Mouse (Mus musculus) G1E (cell line): ENCODE data around the gene Slc22a23.

Experiments
- CTCF ChIP-seq: IDR thresholded peaks from 2 replicates; pipeline ENCODE4 v1.5.1; 2012; ENCODE audit warnings: low read depth, low read length, inconsistent platforms, mixed read lengths
- TAL1 ChIP-seq: conservative IDR thresholded peaks from 2 replicates; pipeline ENCODE4 v1.6.1; 2012; ENCODE audit warnings: low read depth, low read length, inconsistent platforms, mixed read lengths

GRCm38 (mm10) chr13:34150271-34151027 lies 194.5 kb downstream of the Slc22a23 start:
- TF ChIP-seq CTCF (no peak), TAL1 (no peak)
